ENCODE assay signal across 8 mouse cellular contexts in genomic region chr2:168544102-168544501, GRCm38 (mm10). TPM values are rescaled to one million over a fixed set of nuclear protein-coding genes. Genes with fewer than 3 reads are reported as not detected.
DNase-seq lines count a peak whose midpoint lies in the region; ATAC-seq and TF ChIP-seq lines count a peak whose summit lies in the region.

No protein-coding gene starts in this region.

- DNase-seq in retina, postnatal 1 day: peak; percentile 68
- DNase-seq in retina, embryonic 14.5 days (ENCODE audit: low spot score): no peak
- peak; percentile 40 for DNase-seq in kidney, adult 2 months
- DNase-seq in cerebellum, adult 9-11 months: no peak

- no peak for TF ChIP-seq CTCF in kidney, adult 2 months (conservative IDR thresholded peaks at IDR 0.05; ENCODE audit: insufficient read depth, insufficient read length, low read depth, low read length)
- TF ChIP-seq CTCF in small intestine, adult 2 months (IDR thresholded peaks at IDR 0.05; ENCODE audit: extremely low read depth, insufficient read length, insufficient replicate concordance, low read depth, low read length): peak; percentile 13; the same call in 1 of the 2 replicates

- no peaks in the 10 kb centered on the region for H3K9me3 ChIP-seq in limb, embryonic 12.5 days

- no peak for TF ChIP-seq POLR2A in kidney, adult 2 months (IDR thresholded peaks at IDR 0.05; ENCODE audit: low read depth, low read length)
- TF ChIP-seq POLR2A in small intestine, adult 2 months (IDR thresholded peaks at IDR 0.05; ENCODE audit: low read depth, low read length): no peak

- 28% methylated on average over 13 of the region's 13 CpGs for WGBS in kidney, adult 2 months
- 22% methylated on average over 13 of the region's 13 CpGs for WGBS in limb, embryonic 12.5 days
- WGBS in small intestine, adult 2 months: 27% methylated on average over 13 of the region's 13 CpGs

- ATAC-seq in frontal cortex, adult (ENCODE audit: low TSS enrichment): peak; percentile 26; the same call in 1 of the 2 replicates
- peak; percentile 38; the same call in 1 of the 2 replicates for ATAC-seq in limb, embryonic 12.5 days (ENCODE audit: insufficient number of reproducible peaks, insufficient read depth, low FRiP score, low TSS enrichment, low read depth)
- ATAC-seq in erythroid progenitor cell, adult 5-6 weeks (replicated peaks; ENCODE audit: low FRiP score, poor library complexity, severe bottlenecking): no peak

- H3K9ac ChIP-seq in limb, embryonic 12.5 days (replicated peaks): no peak overlapping the region

- H3K4me1 ChIP-seq in kidney, adult 2 months (ENCODE audit: control insufficient read depth, insufficient read depth, low read length): no peaks in the 10 kb centered on the region
- H3K4me1 ChIP-seq in limb, embryonic 12.5 days (replicated peaks): peaks cover 60% of the 10 kb centered on the region
- peaks cover 20% of the 10 kb centered on the region for H3K4me1 ChIP-seq in small intestine, adult 2 months (ENCODE audit: control insufficient read depth, insufficient read depth, insufficient read length, low read length)

- no peaks in the 10 kb centered on the region for H3K36me3 ChIP-seq in kidney, adult 2 months (ENCODE audit: control insufficient read depth, insufficient read depth, low read length)
- H3K36me3 ChIP-seq in limb, embryonic 12.5 days: no peaks in the 10 kb centered on the region
- no peaks in the 10 kb centered on the region for H3K36me3 ChIP-seq in small intestine, adult 2 months (ENCODE audit: control insufficient read depth, insufficient read depth, low read length)

- no peaks in the 10 kb centered on the region for H3K27me3 ChIP-seq in kidney, adult 2 months (replicated peaks; ENCODE audit: control insufficient read depth, insufficient read depth, low read length)
- peaks cover 15% of the 10 kb centered on the region for H3K27me3 ChIP-seq in limb, embryonic 12.5 days
- H3K27me3 ChIP-seq in small intestine, adult 2 months (ENCODE audit: control insufficient read depth, insufficient read depth, low read length): no peaks in the 10 kb centered on the region

- no peak overlapping the region for H3K4me3 ChIP-seq in kidney, adult 2 months (ENCODE audit: insufficient read depth, low read depth, low read length)
- H3K4me3 ChIP-seq in limb, embryonic 12.5 days (replicated peaks): no peak overlapping the region
- no peak overlapping the region for H3K4me3 ChIP-seq in small intestine, adult 2 months (ENCODE audit: low read depth, low read length)

- H3K4me2 ChIP-seq in limb, embryonic 12.5 days: peak overlapping the region; percentile 18; the same call in 1 of the 2 replicates

- H3K27ac ChIP-seq in kidney, adult 2 months (ENCODE audit: insufficient read depth, low read depth, low read length): no peak overlapping the region
- peak overlapping the region; percentile 62 for H3K27ac ChIP-seq in limb, embryonic 12.5 days
- no peak overlapping the region for H3K27ac ChIP-seq in small intestine, adult 2 months (ENCODE audit: insufficient read depth, low read depth, low read length)

RNA-seq across cellular contexts. Expression of gene Nfatc2, which starts 57.4 kb away (rescaled TPM):
- polyA plus RNA-seq in kidney, adult 2 months (2012; rRNA removed): 2.9 and 3.4 TPM in 2 replicates
- polyA plus RNA-seq in limb, embryonic 12.5 days (2016; fragmentation: Nextera tagmentation; extraction: Ambion mirVana): 5.3 and 5.5 TPM in 2 replicates
- 3.9 and 4.3 TPM in 2 replicates for polyA plus RNA-seq in small intestine, adult 2 months (2012; rRNA removed)
- 2.5 and 3.8 TPM in 2 replicates for total RNA-seq in erythroid progenitor cell, adult 5-6 weeks (2015; ENCODE audit: low replicate concordance)
- 0.13 and 0.61 TPM in 2 replicates for total RNA-seq in erythroid progenitor cell, adult 5-6 weeks (2017; ENCODE audit: low replicate concordance)

Comparison
In these comparisons a context has a peak if more than half of its experiments do, and no peak if none do; other contexts are left out.
1. DNase-seq: peak in retina, postnatal 1 day (single experiment) and kidney, adult 2 months (single experiment); none in retina, embryonic 14.5 days (single experiment) and cerebellum, adult 9-11 months (single experiment).